Mouse (Mus musculus) heart, embryonic 12.5 days (tissue): Measurements from ENCODE around the gene Pald1. TPM values are rescaled to one million over a fixed set of nuclear protein-coding genes. Genes with fewer than 3 reads are reported as not detected.

ENCODE experiments used
- ATAC-seq: fragments of 200-750 bp; cut with Nextera tagmentation; 2 replicates; pipeline ENCODE4 v1.8.0; 2017; ENCODE audit warnings: moderate TSS enrichment, moderate library complexity; ENCODE audit not compliant: insufficient number of reproducible peaks, low FRiP score
- H3K27ac ChIP-seq: fragments of 300-500 bp; sonication (generic); 2 replicates; pipeline ENCODE4 v1.5.1; 2016; ENCODE audit warnings: mild to moderate bottlenecking, moderate library complexity; ENCODE audit not compliant: poor library complexity, severe bottlenecking
- H3K27me3 ChIP-seq: fragments of 300-500 bp; sonication (generic); replicated peaks from 2 replicates; pipeline ENCODE4 v1.6.1; 2016; ENCODE audit warnings: mild to moderate bottlenecking, moderate library complexity
- H3K36me3 ChIP-seq: fragments of 300-500 bp; sonication (generic); 2 replicates; pipeline ENCODE4 v1.6.1; 2016; ENCODE audit warnings: mild to moderate bottlenecking, moderate library complexity
- H3K4me1 ChIP-seq: fragments of 300-500 bp; sonication (generic); replicated peaks from 2 replicates; pipeline ENCODE4 v1.6.1; 2016; ENCODE audit warnings: mild to moderate bottlenecking
- H3K4me2 ChIP-seq: fragments of 300-500 bp; sonication (generic); 2 replicates; pipeline ENCODE4 v1.6.1; 2016; ENCODE audit warnings: mild to moderate bottlenecking, moderate library complexity
- H3K4me3 ChIP-seq: fragments of 300-500 bp; sonication (generic); 2 replicates; pipeline ENCODE4 v1.5.1; 2016; ENCODE audit warnings: mild to moderate bottlenecking
- H3K9ac ChIP-seq: fragments of 300-500 bp; sonication (generic); 2 replicates; pipeline ENCODE4 v1.6.1; 2016; ENCODE audit warnings: mild to moderate bottlenecking, moderate library complexity
- H3K9me3 ChIP-seq: fragments of 300-500 bp; sonication (generic); replicated peaks from 2 replicates; pipeline ENCODE4 v1.6.1; 2016; ENCODE audit warnings: mild to moderate bottlenecking, moderate library complexity
- WGBS: fragments of 180-500 bp; shearing (Covaris S2); methylation state at CpG from one replicate; pipeline ENCODE4 v1.1.7; 2016; 5-methylcytosine and 5-hydroxymethylcytosine counted together
- polyA plus RNA-seq: library from polyadenylated mRNA; unstranded; fragments of >200 nt; fragmentation: Nextera tagmentation; extraction: Ambion mirVana; gene quantifications from 2 replicates; pipeline ENCODE4 v1.2.1, GENCODE M21; 2016

Pald1 gene
- polyA plus RNA-seq, 1 experiment from 2014 or later = 33.9 TPM

GRCm38 (mm10) chr10:61312754-61313153, 70.6 kb downstream of the Pald1 start:
- H3K9ac ChIP-seq = no peak overlapping the region
- H3K9me3 ChIP-seq = no peaks in the 10 kb centered on the region
- no peaks in the 10 kb centered on the region for H3K36me3 ChIP-seq
- 52% methylated on average over 7 of the region's 7 CpGs for WGBS
- H3K4me1 ChIP-seq = peaks cover 38% of the 10 kb centered on the region
- H3K4me2 ChIP-seq = peak overlapping the region; percentile 12; the same call in 1 of the 2 replicates
- no peak overlapping the region for H3K4me3 ChIP-seq
- no peaks in the 10 kb centered on the region for H3K27me3 ChIP-seq
- ATAC-seq = peak; percentile 43
- peak overlapping the region; percentile 85 for H3K27ac ChIP-seq

- Histone ChIP-seq H3K4me3 (no peak overlapping the region), H3K36me3 (no peaks in the 10 kb centered on the region), H3K4me2 (peak overlapping the region; percentile 12; the same call in 1 of the 2 replicates), H3K27ac (peak overlapping the region; percentile 85), H3K27me3 (no peaks in the 10 kb centered on the region), H3K9me3 (no peaks in the 10 kb centered on the region), H3K4me1 (peaks cover 34% of the 10 kb centered on the region), H3K9ac (no peak overlapping the region)
- WGBS = 32% methylated on average over 6 of the region's 6 CpGs
- ATAC-seq = peak; percentile 12; the same call in 1 of the 2 replicates
These were observed 71.2 kb downstream of the Pald1 start for GRCm38 (mm10) chr10:61312159-61312558.

GRCm38 (mm10) chr10:61308706-61309320, 74.5 kb downstream of the Pald1 start:
- Histone ChIP-seq H3K4me1 (peaks cover 24% of the 10 kb centered on the region), H3K9ac (no peak overlapping the region), H3K27me3 (no peaks in the 10 kb centered on the region), H3K27ac (no peak overlapping the region), H3K4me2 (no peak overlapping the region), H3K9me3 (no peaks in the 10 kb centered on the region), H3K36me3 (no peaks in the 10 kb centered on the region), H3K4me3 (no peak overlapping the region)
- ATAC-seq = no peak
- WGBS = 66% methylated on average over 11 of the region's 12 CpGs

GRCm38 (mm10) chr10:61305928-61306590, 77.3 kb downstream of the Pald1 start:
- Histone ChIP-seq H3K36me3 (no peaks in the 10 kb centered on the region), H3K27ac (no peak overlapping the region), H3K9ac (no peak overlapping the region), H3K27me3 (no peaks in the 10 kb centered on the region), H3K4me2 (no peak overlapping the region), H3K9me3 (no peaks in the 10 kb centered on the region), H3K4me1 (peaks cover 4% of the 10 kb centered on the region; the same call in 1 of the 2 replicates), H3K4me3 (no peak overlapping the region)
- 75% methylated on average over 13 of the region's 13 CpGs for WGBS
- no peak for ATAC-seq

GRCm38 (mm10) chr10:61304046-61304445, 79.3 kb downstream of the Pald1 start:
- H3K27me3 ChIP-seq = no peaks in the 10 kb centered on the region
- H3K27ac ChIP-seq = no peak overlapping the region
- WGBS = 77% methylated on average over 6 of the region's 6 CpGs
- H3K4me1 ChIP-seq = peaks cover 2% of the 10 kb centered on the region; the same call in 1 of the 2 replicates
- H3K4me2 ChIP-seq = no peak overlapping the region
- no peak for ATAC-seq
- no peak overlapping the region for H3K4me3 ChIP-seq
- no peaks in the 10 kb centered on the region for H3K9me3 ChIP-seq
- H3K9ac ChIP-seq = no peak overlapping the region
- no peaks in the 10 kb centered on the region for H3K36me3 ChIP-seq

- Histone ChIP-seq H3K36me3 (no peaks in the 10 kb centered on the region), H3K4me2 (no peak overlapping the region), H3K27me3 (no peaks in the 10 kb centered on the region), H3K9me3 (no peaks in the 10 kb centered on the region), H3K4me1 (peaks cover 2% of the 10 kb centered on the region; the same call in 1 of the 2 replicates), H3K27ac (no peak overlapping the region), H3K9ac (no peak overlapping the region), H3K4me3 (no peak overlapping the region)
- WGBS = 71% methylated on average over 3 of the region's 3 CpGs
- ATAC-seq = no peak
These were observed 82.3 kb downstream of the Pald1 start for GRCm38 (mm10) chr10:61300996-61301395.

- no peaks in the 10 kb centered on the region for H3K36me3 ChIP-seq
- H3K4me2 ChIP-seq = no peak within 1 kb of the TSS
- H3K9ac ChIP-seq = no peak within 1 kb of the TSS
- no peak within 1 kb of the TSS for H3K4me3 ChIP-seq
- peaks cover 2% of the 10 kb centered on the region; the same call in 1 of the 2 replicates for H3K4me1 ChIP-seq
- WGBS = 58% methylated on average over 7 of the region's 7 CpGs
- ATAC-seq = no peak
- no peaks in the 10 kb centered on the region for H3K9me3 ChIP-seq
- H3K27me3 ChIP-seq = no peaks in the 10 kb centered on the region
- H3K27ac ChIP-seq = no peak within 1 kb of the TSS
These were observed 85.9 kb downstream of the Pald1 start, which contains the start of gene Prf1 for GRCm38 (mm10) chr10:61297477-61297876. TSS of gene Prf1 (plus strand) at chr10:61297833.

GRCm38 (mm10) chr10:61296713-61297445, 86.5 kb downstream of the Pald1 start:
- no peak overlapping the region for H3K4me2 ChIP-seq
- WGBS = 79% methylated on average over 8 of the region's 8 CpGs
- no peak for ATAC-seq
- no peak overlapping the region for H3K4me3 ChIP-seq
- H3K27ac ChIP-seq = no peak overlapping the region
- no peaks in the 10 kb centered on the region for H3K36me3 ChIP-seq
- no peaks in the 10 kb centered on the region for H3K9me3 ChIP-seq
- no peak overlapping the region for H3K9ac ChIP-seq
- no peaks in the 10 kb centered on the region for H3K27me3 ChIP-seq
- H3K4me1 ChIP-seq = peaks cover 2% of the 10 kb centered on the region; the same call in 1 of the 2 replicates

GRCm38 (mm10) chr10:61294242-61294641, 89.1 kb downstream of the Pald1 start:
- H3K9ac ChIP-seq = no peak overlapping the region
- WGBS = 56% methylated on average over 8 of the region's 8 CpGs
- H3K36me3 ChIP-seq = no peaks in the 10 kb centered on the region
- no peaks in the 10 kb centered on the region for H3K27me3 ChIP-seq
- H3K27ac ChIP-seq = no peak overlapping the region
- ATAC-seq = no peak
- no peaks in the 10 kb centered on the region for H3K9me3 ChIP-seq
- H3K4me1 ChIP-seq = peaks cover 12% of the 10 kb centered on the region; the same call in 1 of the 2 replicates
- H3K4me2 ChIP-seq = no peak overlapping the region
- H3K4me3 ChIP-seq = no peak overlapping the region

- no peak overlapping the region for H3K4me2 ChIP-seq
- no peak overlapping the region for H3K9ac ChIP-seq
- H3K36me3 ChIP-seq = no peaks in the 10 kb centered on the region
- H3K9me3 ChIP-seq = no peaks in the 10 kb centered on the region
- 61% methylated on average over 2 of the region's 2 CpGs for WGBS
- peaks cover 22% of the 10 kb centered on the region for H3K4me1 ChIP-seq
- no peak for ATAC-seq
- H3K27me3 ChIP-seq = no peaks in the 10 kb centered on the region
- peak overlapping the region; percentile 58 for H3K27ac ChIP-seq
- no peak overlapping the region for H3K4me3 ChIP-seq
These were observed 92.9 kb downstream of the Pald1 start for GRCm38 (mm10) chr10:61290479-61290878.

GRCm38 (mm10) chr10:61290016-61290415, 93.3 kb downstream of the Pald1 start:
- WGBS = 40% methylated on average over 2 of the region's 2 CpGs
- peak overlapping the region; percentile 58 for H3K27ac ChIP-seq
- no peaks in the 10 kb centered on the region for H3K36me3 ChIP-seq
- ATAC-seq = peak; percentile 33; the same call in 1 of the 2 replicates
- peaks cover 22% of the 10 kb centered on the region for H3K4me1 ChIP-seq
- H3K9me3 ChIP-seq = no peaks in the 10 kb centered on the region
- no peaks in the 10 kb centered on the region for H3K27me3 ChIP-seq
- H3K4me3 ChIP-seq = no peak overlapping the region
- no peak overlapping the region for H3K9ac ChIP-seq
- no peak overlapping the region for H3K4me2 ChIP-seq
